13 mouse cellular contexts compared by ENCODE assay signal in the genomic region with DNA sequence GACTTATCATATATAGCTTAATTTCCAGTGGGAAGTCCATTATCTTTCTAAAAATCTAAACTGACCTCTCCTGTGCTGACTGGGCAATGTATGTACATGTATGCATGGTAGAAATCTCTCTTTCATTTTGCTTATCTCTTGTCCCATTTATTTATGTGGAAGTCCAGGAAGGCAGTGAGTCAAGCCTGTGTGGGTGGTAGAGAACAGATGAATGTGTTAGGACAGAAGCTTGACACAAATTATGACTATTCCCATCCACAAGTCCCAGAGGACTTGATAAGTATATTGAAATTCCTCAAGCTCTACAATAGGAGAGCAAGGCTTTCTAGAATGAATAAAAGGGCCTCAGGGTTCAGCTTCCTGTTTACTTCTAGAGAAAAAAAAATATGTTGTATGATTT.
"Had no signal": no experiment of that assay in that cellular context is flagged by ENCODE, and none has a peak within 500 bp of the region (broad histone marks: within the 10 kb centered on the region; RNA-seq: fewer than 3 reads in every experiment).

No protein-coding gene starts in this region.

- DNase-seq: liver, postnatal 0 days; lung, adult 2 months; lung, postnatal 14 days; lung, postnatal 36 days; midbrain, embryonic 14.5 days; retina, postnatal 1 day; right cerebral cortex, postnatal 4 days; spleen, adult 18-20 months; thymus, adult 18-20 months; thymus, postnatal 14 days; thymus, postnatal 36 days had no signal

- ATAC-seq: liver, postnatal 0 days; lung, postnatal 0 days; midbrain, embryonic 16.5 days had no signal
